17 mouse cellular contexts compared by ENCODE assay signal in the genomic region with DNA sequence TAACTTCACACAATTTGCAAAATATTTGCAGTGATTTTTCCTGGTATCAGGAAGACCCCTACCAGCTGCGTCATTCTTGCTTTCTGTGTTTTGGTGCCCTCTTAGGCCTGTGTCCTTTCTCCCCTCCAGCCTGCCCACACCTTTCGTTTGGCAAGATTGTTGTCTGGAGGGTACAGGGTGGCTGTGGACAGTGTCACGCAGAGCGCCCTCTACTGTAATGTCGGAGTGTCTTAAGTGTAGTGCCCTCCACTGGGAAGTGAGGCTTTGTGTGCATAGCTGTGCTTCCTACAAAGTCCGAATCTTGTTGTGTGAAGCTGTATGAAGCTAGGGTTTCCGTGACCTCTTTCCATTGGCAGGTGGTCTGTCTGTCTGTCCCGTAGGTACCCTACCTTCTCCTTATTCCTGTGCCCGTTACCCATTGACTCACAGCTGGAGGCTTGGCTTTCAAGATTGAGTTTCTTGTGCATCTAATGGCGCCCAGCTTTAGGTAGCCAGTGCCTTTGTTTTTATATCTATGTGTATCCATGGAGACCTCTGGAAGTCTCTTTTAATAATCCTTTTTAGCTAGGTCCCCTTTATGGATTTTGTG. TPM values are rescaled to one million over a fixed set of nuclear protein-coding genes. Genes with fewer than 3 reads are reported as not detected.
DNase-seq lines count a peak whose midpoint lies in the region; ATAC-seq and TF ChIP-seq lines count a peak whose summit lies in the region.
"Had no signal": no experiment of that assay in that cellular context is flagged by ENCODE, and none has a peak within 500 bp of the region (broad histone marks: within the 10 kb centered on the region; RNA-seq: fewer than 3 reads in every experiment).

No protein-coding gene starts in this region.

- H3K9ac ChIP-seq in hindbrain, postnatal 0 days (replicated peaks; ENCODE audit: low read length): no peak overlapping the region
- no peak overlapping the region for H3K9ac ChIP-seq in hindbrain, embryonic 13.5 days
- H3K9ac ChIP-seq in lung, postnatal 0 days (replicated peaks; ENCODE audit: low read depth): no peak overlapping the region
- H3K9ac ChIP-seq in stomach, postnatal 0 days (ENCODE audit: low read length): no peak overlapping the region
- H3K9ac ChIP-seq: embryonic facial prominence, embryonic 12.5 days; forebrain, postnatal 0 days; hindbrain, embryonic 15.5 days; liver, embryonic 13.5 days; midbrain, embryonic 12.5 days had no signal

- 89% methylated on average over 10 of the region's 10 CpGs for WGBS in hindbrain, postnatal 0 days
- 91% methylated on average over 10 of the region's 10 CpGs for WGBS in hindbrain, embryonic 13.5 days
- 91% methylated on average over 10 of the region's 10 CpGs for WGBS in lung, postnatal 0 days
- WGBS in stomach, postnatal 0 days: 92% methylated on average over 10 of the region's 10 CpGs

- TF ChIP-seq CTCF in gastrocnemius, adult 2 months (IDR thresholded peaks at IDR 0.05): no peak
- TF ChIP-seq CTCF in hindbrain, postnatal 0 days (IDR thresholded peaks at IDR 0.05; ENCODE audit: low read depth): peak; percentile 22; the same call in 1 of the 2 replicates
- peak; percentile 47 for TF ChIP-seq CTCF in lung, postnatal 0 days (IDR thresholded peaks at IDR 0.05)
- TF ChIP-seq CTCF in stomach, postnatal 0 days (IDR thresholded peaks at IDR 0.05; ENCODE audit: low read depth): peak; percentile 30

- no peaks in the 10 kb centered on the region for H3K9me3 ChIP-seq in hindbrain, postnatal 0 days (ENCODE audit: low read length)
- no peaks in the 10 kb centered on the region for H3K9me3 ChIP-seq in hindbrain, embryonic 13.5 days
- no peaks in the 10 kb centered on the region for H3K9me3 ChIP-seq in lung, postnatal 0 days (ENCODE audit: low read length)
- no peaks in the 10 kb centered on the region for H3K9me3 ChIP-seq in stomach, postnatal 0 days (ENCODE audit: control insufficient read depth, low read length)
- H3K9me3 ChIP-seq: embryonic facial prominence, embryonic 12.5 days; hindbrain, embryonic 15.5 days; liver, embryonic 13.5 days; midbrain, embryonic 12.5 days had no signal

- DNase-seq in gastrocnemius, adult 2 months: no peak
- no peak for DNase-seq in gastrocnemius, postnatal 14 days
- no peak for DNase-seq in hindbrain, postnatal 0 days (ENCODE audit: low spot score)
- no peak for DNase-seq in lung, postnatal 0 days (ENCODE audit: low spot score)
- DNase-seq in lung, postnatal 14 days: no peak
- DNase-seq in stomach, postnatal 0 days (ENCODE audit: low spot score): no peak
- DNase-seq in left cerebral cortex, postnatal 25 days (ENCODE audit: low spot score in 2 of 2): no peak
- DNase-seq: adrenal gland, postnatal 25 days; cerebellum, adult 8-10 months; forebrain, postnatal 0 days; kidney, adult 18-20 months; kidney, postnatal 4 days; liver, embryonic 13.5 days had no signal

- intact Hi-C loops in gastrocnemius, adult 2 months (cut with DNase I): loop anchor here (5.0 kb wide), 1 partner anchor 36 kb away; no protein-coding TSS in a partner anchor
- intact Hi-C loops in gastrocnemius, postnatal 14 days (cut with DNase I; ENCODE audit: low total_unique reads): no loop called here
- intact Hi-C loops in left cerebral cortex, postnatal 25 days (cut with DNase I): no loop called here

- no peaks in the 10 kb centered on the region for H3K36me3 ChIP-seq in hindbrain, postnatal 0 days (ENCODE audit: insufficient read depth, low read length)
- no peaks in the 10 kb centered on the region for H3K36me3 ChIP-seq in hindbrain, embryonic 13.5 days
- no peaks in the 10 kb centered on the region; the same call in 1 of the 2 replicates for H3K36me3 ChIP-seq in lung, postnatal 0 days (ENCODE audit: insufficient read depth, low read length)
- no peaks in the 10 kb centered on the region for H3K36me3 ChIP-seq in stomach, postnatal 0 days (ENCODE audit: control insufficient read depth, insufficient read depth, low read length)
- H3K36me3 ChIP-seq: embryonic facial prominence, embryonic 12.5 days; hindbrain, embryonic 15.5 days; liver, embryonic 13.5 days; midbrain, embryonic 12.5 days had no signal

- peak overlapping the region; percentile 88 for H3K27ac ChIP-seq in gastrocnemius, adult 2 months
- no peak overlapping the region for H3K27ac ChIP-seq in hindbrain, postnatal 0 days
- no peak overlapping the region for H3K27ac ChIP-seq in hindbrain, embryonic 13.5 days
- H3K27ac ChIP-seq in lung, postnatal 0 days (ENCODE audit: low read length): no peak overlapping the region
- H3K27ac ChIP-seq in stomach, postnatal 0 days (replicated peaks): no peak overlapping the region
- H3K27ac ChIP-seq: embryonic facial prominence, embryonic 12.5 days; hindbrain, embryonic 15.5 days; liver, embryonic 13.5 days; midbrain, embryonic 12.5 days had no signal

- no peaks in the 10 kb centered on the region for H3K27me3 ChIP-seq in hindbrain, postnatal 0 days (ENCODE audit: insufficient read depth, low read length)
- H3K27me3 ChIP-seq in hindbrain, embryonic 13.5 days: peaks cover 59% of the 10 kb centered on the region
- no peaks in the 10 kb centered on the region for H3K27me3 ChIP-seq in lung, postnatal 0 days (replicated peaks; ENCODE audit: insufficient read depth, low read length)
- no peaks in the 10 kb centered on the region for H3K27me3 ChIP-seq in stomach, postnatal 0 days (ENCODE audit: control insufficient read depth, insufficient read depth, low read length)
- H3K27me3 ChIP-seq: embryonic facial prominence, embryonic 12.5 days; hindbrain, embryonic 15.5 days; liver, embryonic 13.5 days had no signal

- H3K4me3 ChIP-seq in gastrocnemius, adult 2 months: no peak overlapping the region
- H3K4me3 ChIP-seq in hindbrain, postnatal 0 days (ENCODE audit: low read length): no peak overlapping the region
- no peak overlapping the region for H3K4me3 ChIP-seq in hindbrain, embryonic 13.5 days
- no peak overlapping the region for H3K4me3 ChIP-seq in lung, postnatal 0 days (ENCODE audit: low read depth, low read length)
- H3K4me3 ChIP-seq in stomach, postnatal 0 days (ENCODE audit: low read depth, low read length): no peak overlapping the region
- H3K4me3 ChIP-seq: embryonic facial prominence, embryonic 12.5 days; hindbrain, embryonic 15.5 days; liver, embryonic 13.5 days; midbrain, embryonic 12.5 days had no signal

- peaks cover 11% of the 10 kb centered on the region; the same call in 1 of the 2 replicates for H3K4me1 ChIP-seq in hindbrain, postnatal 0 days (ENCODE audit: insufficient read depth, low read length)
- H3K4me1 ChIP-seq in hindbrain, embryonic 13.5 days (replicated peaks): peaks cover 25% of the 10 kb centered on the region
- H3K4me1 ChIP-seq in lung, postnatal 0 days (ENCODE audit: insufficient read depth, low read depth, low read length): no peaks in the 10 kb centered on the region
- H3K4me1 ChIP-seq in stomach, postnatal 0 days (replicated peaks; ENCODE audit: control insufficient read depth, insufficient read depth): no peaks in the 10 kb centered on the region

- no peak for ATAC-seq in hindbrain, postnatal 0 days
- ATAC-seq in hindbrain, embryonic 13.5 days (ENCODE audit: low FRiP score): no peak
- no peak for ATAC-seq in lung, postnatal 0 days
- ATAC-seq in stomach, postnatal 0 days (ENCODE audit: low FRiP score, low TSS enrichment): no peak
- ATAC-seq: forebrain, postnatal 0 days had no signal

- TF ChIP-seq EP300 in lung, postnatal 0 days (IDR thresholded peaks at IDR 0.05): no peak
- no peak for TF ChIP-seq EP300 in stomach, postnatal 0 days (optimal IDR thresholded peaks at IDR 0.05)

- H3K4me2 ChIP-seq in hindbrain, postnatal 0 days (ENCODE audit: low read depth, low read length): no peak overlapping the region
- H3K4me2 ChIP-seq in hindbrain, embryonic 13.5 days: no peak overlapping the region
- H3K4me2 ChIP-seq in lung, postnatal 0 days (replicated peaks; ENCODE audit: low read depth, low read length): no peak overlapping the region
- H3K4me2 ChIP-seq in stomach, postnatal 0 days (replicated peaks; ENCODE audit: low read depth): no peak overlapping the region
- H3K4me2 ChIP-seq: embryonic facial prominence, embryonic 12.5 days; hindbrain, embryonic 15.5 days; liver, embryonic 13.5 days; midbrain, embryonic 12.5 days had no signal

RNA-seq across cellular contexts. Expression of a gene that starts 50.0 kb away (rescaled TPM):
- total RNA-seq in gastrocnemius, adult 2 months (2021): 10 to 100 TPM; 81.7 to 85.5 TPM
- total RNA-seq in gastrocnemius, postnatal 14 days (2021): 10 to 100 TPM; 84.9 to 96.5 TPM
- total RNA-seq in hindbrain, postnatal 0 days (2014; rRNA removed): 80.7 and 83.2 TPM in 2 replicates
- polyA plus RNA-seq in hindbrain, postnatal 0 days (2015; fragmentation: Nextera tagmentation; extraction: Ambion mirVana): 106 and 122 TPM in 2 replicates
- 126 and 131 TPM in 2 replicates for polyA plus RNA-seq in hindbrain, embryonic 13.5 days (2015; fragmentation: Nextera tagmentation; extraction: Ambion mirVana)
- 29.8 and 31.9 TPM in 2 replicates for polyA plus RNA-seq in lung, postnatal 0 days (2015; fragmentation: Nextera tagmentation; extraction: Ambion mirVana)
- polyA plus RNA-seq in stomach, postnatal 0 days (2015; fragmentation: Nextera tagmentation; extraction: Ambion mirVana): 25.7 and 29.2 TPM in 2 replicates
- total RNA-seq in left cerebral cortex, postnatal 25 days (2021): 100 to 1,000 TPM; 143 TPM

RNA-seq across cellular contexts. Expression of a gene that starts 50.3 kb away (rescaled TPM):
- total RNA-seq in gastrocnemius, adult 2 months (2021): 1 to 10 TPM; 2.0 to 2.3 TPM
- 1 to 10 TPM; 1.8 to 3.3 TPM for total RNA-seq in gastrocnemius, postnatal 14 days (2021)
- 5.5 and 6.8 TPM in 2 replicates for total RNA-seq in hindbrain, postnatal 0 days (2014; rRNA removed)
- polyA plus RNA-seq in hindbrain, postnatal 0 days (2015; fragmentation: Nextera tagmentation; extraction: Ambion mirVana): 12.1 and 12.7 TPM in 2 replicates
- 10.3 and 10.6 TPM in 2 replicates for polyA plus RNA-seq in hindbrain, embryonic 13.5 days (2015; fragmentation: Nextera tagmentation; extraction: Ambion mirVana)
- 6.0 and 8.0 TPM in 2 replicates for polyA plus RNA-seq in lung, postnatal 0 days (2015; fragmentation: Nextera tagmentation; extraction: Ambion mirVana)
- polyA plus RNA-seq in stomach, postnatal 0 days (2015; fragmentation: Nextera tagmentation; extraction: Ambion mirVana): 4.4 and 5.5 TPM in 2 replicates
- total RNA-seq in left cerebral cortex, postnatal 25 days (2021): 10 to 100 TPM; 26.0 to 28.5 TPM
